Mouse (Mus musculus) kidney, adult 2 months (tissue): Measurements from ENCODE around the gene Nkx2-3. TPM values are rescaled to one million over a fixed set of nuclear protein-coding genes. Genes with fewer than 3 reads are reported as not detected.

Experiments
- DNase-seq: peaks from one replicate; pipeline ENCODE4 v3.0.0; 2021
- H3K27ac ChIP-seq: fragments of 200-500 bp; 2 replicates; pipeline ENCODE4 v1.5.1; 2012; ENCODE audit warnings: low read depth, low read length, control low read depth, inconsistent platforms; ENCODE audit not compliant: insufficient read depth
- H3K27me3 ChIP-seq: fragments of 200-500 bp; replicated peaks from 2 replicates; pipeline ENCODE4 v1.6.1; 2012; ENCODE audit warnings: mild to moderate bottlenecking, moderate library complexity, low read length, inconsistent platforms; ENCODE audit not compliant: control insufficient read depth, insufficient read depth
- H3K36me3 ChIP-seq: fragments of 200-500 bp; 2 replicates; pipeline ENCODE4 v1.6.1; 2012; ENCODE audit warnings: mild to moderate bottlenecking, moderate library complexity, low read length, inconsistent platforms; ENCODE audit not compliant: control insufficient read depth, insufficient read depth
- H3K4me1 ChIP-seq: fragments of 200-500 bp; 2 replicates; pipeline ENCODE4 v1.6.1; 2011; ENCODE audit warnings: low read length; ENCODE audit not compliant: control insufficient read depth, insufficient read depth
- H3K4me3 ChIP-seq: fragments of 200-500 bp; 2 replicates; pipeline ENCODE4 v1.5.1; 2011; ENCODE audit warnings: mild to moderate bottlenecking, low read depth, low read length, control low read depth; ENCODE audit not compliant: insufficient read depth
- CTCF ChIP-seq: fragments of 200-500 bp; conservative IDR thresholded peaks from 2 replicates; pipeline ENCODE4 v1.5.1; 2011; ENCODE audit warnings: low read depth, mild to moderate bottlenecking, control low read depth, low read length, moderate library complexity, mixed read lengths; ENCODE audit not compliant: insufficient read depth, insufficient read length
- POLR2A ChIP-seq: fragments of 200-500 bp; IDR thresholded peaks from one replicate; pipeline ENCODE4 v1.6.1; 2011; ENCODE audit warnings: low read depth, low read length, control low read depth
- WGBS: fragments of 180-500 bp; shearing (Covaris S2); methylation state at CpG from one replicate; pipeline ENCODE4 v1.1.7; 2018; 5-methylcytosine and 5-hydroxymethylcytosine counted together
- polyA plus RNA-seq: library from polyadenylated mRNA; depleted of rRNA; stranded (reverse); fragments of >200 nt; gene quantifications from 2 replicates; pipeline ENCODE4 v1.2.3, GENCODE M21; 2012

The Nkx2-3 gene
- polyA plus RNA-seq, 1 experiment: not detected

DNA sequence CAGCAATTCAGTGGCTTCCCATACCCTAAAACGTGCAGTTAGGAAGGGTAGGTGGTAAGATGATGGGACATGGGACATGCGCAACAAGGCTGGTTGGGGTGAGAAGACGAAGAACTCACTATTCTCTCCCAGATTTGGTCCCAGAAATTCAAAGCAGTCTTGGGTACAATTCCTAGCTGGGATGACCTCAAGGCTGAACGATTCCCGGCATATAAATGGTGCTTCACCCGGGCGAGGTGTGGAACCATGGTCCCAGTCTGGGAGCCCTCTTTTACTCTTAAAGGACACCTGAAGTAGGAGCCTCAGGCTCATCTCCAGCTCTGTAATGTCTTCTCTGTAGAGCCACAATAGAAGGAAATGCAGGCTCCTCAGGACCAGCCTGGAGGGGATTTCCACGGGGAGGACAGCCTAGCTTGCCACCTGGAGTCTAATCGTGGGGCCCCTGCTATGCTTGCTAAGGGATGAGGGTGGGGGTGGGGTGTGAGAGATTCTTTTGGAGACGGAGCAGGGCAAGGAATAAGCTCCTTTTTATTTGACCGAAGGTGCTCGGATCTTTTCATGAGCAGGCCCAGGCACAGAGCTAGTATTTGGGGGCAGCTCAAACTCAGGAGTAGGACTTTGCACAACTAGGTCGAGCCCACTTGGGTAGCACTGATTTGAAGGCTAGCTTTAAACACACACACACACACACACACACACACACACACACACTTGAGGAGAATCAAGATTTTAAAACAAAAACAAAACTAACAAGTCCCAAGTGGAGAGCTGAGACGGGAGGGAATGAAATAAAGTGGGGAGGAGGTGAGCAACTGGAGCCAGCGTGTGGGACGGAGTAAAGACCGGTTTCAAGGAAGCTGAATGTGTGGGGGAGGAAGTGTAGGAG is 6.2 kb upstream of the Nkx2-3 start:
- WGBS: 8% methylated on average over 17 of the region's 17 CpGs
- Histone ChIP-seq H3K4me3 (no peak overlapping the region), H3K27ac (no peak overlapping the region), H3K36me3 (no peaks in the 10 kb centered on the region), H3K27me3 (peaks cover 10% of the 10 kb centered on the region), H3K4me1 (no peaks in the 10 kb centered on the region)
- no peak for DNase-seq
- TF ChIP-seq POLR2A (no peak), CTCF (no peak)

DNA sequence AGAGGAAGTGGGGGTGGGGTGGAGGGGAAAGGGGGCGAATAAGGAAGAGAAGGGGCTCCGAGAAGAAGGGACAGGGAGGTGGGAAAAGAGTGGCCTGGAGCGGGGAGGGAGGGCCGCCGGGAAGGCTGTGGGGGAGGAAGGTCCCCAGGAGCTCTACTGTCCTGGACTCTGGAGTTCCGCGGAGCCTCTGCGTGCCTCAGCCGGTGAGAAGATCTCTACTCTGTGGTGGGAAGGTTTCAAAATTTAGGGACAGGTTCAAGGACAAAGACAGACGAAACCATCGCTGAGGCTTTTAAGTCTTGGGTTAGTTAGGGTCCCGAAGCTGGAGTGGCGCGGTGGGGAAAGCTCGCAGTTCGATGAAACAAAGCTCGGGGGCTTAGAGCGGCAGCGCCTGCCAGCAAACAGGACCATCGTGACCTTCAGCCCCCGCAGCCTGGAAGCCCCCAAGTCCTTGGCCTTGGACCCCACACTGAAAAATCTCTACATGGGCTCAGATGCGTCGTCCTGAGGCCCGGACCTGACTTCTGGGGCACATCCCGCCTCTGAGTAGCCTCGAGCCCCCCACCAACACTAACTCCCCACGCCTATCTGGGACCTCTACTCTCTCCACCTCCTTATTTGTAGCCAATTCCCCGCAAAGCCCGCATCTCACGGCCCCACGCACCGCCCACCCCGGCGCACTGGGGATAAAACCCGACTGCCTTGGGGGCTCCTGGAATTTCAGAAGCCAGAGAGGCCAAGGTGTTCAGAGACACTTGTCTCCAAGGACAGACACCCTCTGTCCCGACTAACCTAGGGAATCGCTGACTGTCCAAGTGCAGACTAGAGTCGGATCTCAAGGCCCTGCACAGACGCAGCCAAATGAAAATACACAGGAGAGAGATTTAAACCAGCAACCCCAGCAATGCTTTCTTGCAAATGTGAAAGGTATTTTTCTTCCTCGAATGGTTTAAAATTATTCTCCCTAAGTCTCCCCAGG is 5.3 kb upstream of the Nkx2-3 start:
- DNase-seq: no peak
- H3K27me3 ChIP-seq: peaks cover 10% of the 10 kb centered on the region
- H3K27ac ChIP-seq: no peak overlapping the region
- no peak overlapping the region for H3K4me3 ChIP-seq
- TF ChIP-seq CTCF: no peak
- 5% methylated on average over 40 of the region's 40 CpGs for WGBS
- no peaks in the 10 kb centered on the region for H3K4me1 ChIP-seq
- H3K36me3 ChIP-seq: no peaks in the 10 kb centered on the region

DNA sequence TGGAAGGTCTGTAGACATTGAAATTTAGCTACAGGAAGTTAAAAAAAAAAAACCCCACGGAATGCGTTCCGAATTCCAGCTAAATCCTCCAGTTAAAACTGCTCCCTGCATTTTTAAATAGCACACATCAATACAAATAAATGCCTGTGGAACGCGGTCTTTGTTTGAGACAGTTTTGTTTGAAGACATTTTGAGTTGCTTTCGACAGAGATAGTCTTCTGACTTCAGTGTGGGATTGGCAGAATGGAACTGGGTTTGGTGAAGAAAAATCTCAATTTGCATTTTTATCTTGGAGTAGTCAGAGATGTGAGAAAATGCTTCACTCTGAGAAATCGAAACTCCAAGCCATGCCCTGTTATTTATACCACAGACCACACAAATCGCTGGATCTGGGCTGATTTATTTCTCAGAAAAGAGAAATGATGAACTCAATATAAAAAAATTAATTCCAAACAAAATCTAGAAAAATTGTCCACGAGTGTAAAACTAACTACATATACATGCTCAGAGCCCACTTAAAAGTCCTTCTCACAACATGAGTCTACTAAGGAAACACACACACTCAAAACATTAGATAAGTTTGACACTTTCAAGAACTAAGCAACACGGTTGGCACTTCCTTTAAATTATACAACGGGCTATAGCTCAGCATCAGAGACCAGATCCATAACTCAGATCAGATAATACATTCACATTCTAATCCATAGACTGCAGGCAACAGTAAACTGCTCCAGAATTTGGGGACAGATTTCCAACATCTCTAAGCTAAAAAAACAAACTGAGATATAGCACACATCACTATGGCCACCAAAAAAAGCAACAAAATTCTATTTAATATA is 4.1 kb upstream of the Nkx2-3 start:
- whole genome bisulfite sequencing: 4% methylated on average over 11 of the region's 11 CpGs
- Histone ChIP-seq H3K27ac (no peak overlapping the region), H3K4me1 (no peaks in the 10 kb centered on the region), H3K4me3 (no peak overlapping the region), H3K27me3 (peaks cover 9% of the 10 kb centered on the region), H3K36me3 (no peaks in the 10 kb centered on the region)
- TF ChIP-seq POLR2A (no peak), CTCF (no peak)
- DNase-seq: no peak

DNA sequence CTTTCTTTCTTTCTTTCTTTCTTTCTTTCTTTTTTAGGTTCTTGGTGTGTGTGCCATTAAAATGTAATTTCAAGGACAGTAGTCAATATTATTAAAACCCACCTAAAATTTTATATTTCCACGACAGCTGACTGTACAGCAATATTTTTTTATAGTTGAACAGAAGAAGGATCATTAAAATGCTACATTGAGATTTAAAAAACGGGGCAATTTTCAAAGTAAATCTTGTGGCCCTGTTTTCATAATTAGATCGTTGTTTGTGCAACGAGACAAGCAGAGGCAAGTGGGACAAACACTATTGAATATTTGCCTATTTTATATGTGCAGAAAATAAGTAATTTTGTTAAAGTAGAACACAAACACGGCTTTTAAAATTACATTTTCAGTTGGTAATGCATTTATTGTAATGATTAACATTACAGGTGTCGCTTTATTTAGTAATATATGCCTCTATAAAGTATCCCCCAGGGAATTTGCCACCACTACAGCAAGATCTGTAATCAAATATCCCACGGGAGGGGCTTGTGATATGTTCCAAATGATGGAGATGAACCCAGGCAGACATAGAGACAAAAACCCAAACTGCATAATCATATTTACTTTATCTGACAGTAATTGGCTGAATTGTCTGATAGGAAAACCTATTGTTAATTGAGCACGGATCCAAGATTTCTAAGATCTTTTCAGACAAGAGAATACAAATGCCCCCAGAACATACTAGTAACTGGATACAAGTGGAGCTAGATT is 3.2 kb upstream of the Nkx2-3 start:
- H3K36me3 ChIP-seq: no peaks in the 10 kb centered on the region
- no peaks in the 10 kb centered on the region for H3K4me1 ChIP-seq
- WGBS: 12% methylated on average over 8 of the region's 8 CpGs
- H3K27me3 ChIP-seq: peaks cover 9% of the 10 kb centered on the region
- no peak overlapping the region for H3K27ac ChIP-seq
- no peak for TF ChIP-seq CTCF
- TF ChIP-seq POLR2A: no peak
- DNase-seq: no peak
- H3K4me3 ChIP-seq: no peak overlapping the region

DNA sequence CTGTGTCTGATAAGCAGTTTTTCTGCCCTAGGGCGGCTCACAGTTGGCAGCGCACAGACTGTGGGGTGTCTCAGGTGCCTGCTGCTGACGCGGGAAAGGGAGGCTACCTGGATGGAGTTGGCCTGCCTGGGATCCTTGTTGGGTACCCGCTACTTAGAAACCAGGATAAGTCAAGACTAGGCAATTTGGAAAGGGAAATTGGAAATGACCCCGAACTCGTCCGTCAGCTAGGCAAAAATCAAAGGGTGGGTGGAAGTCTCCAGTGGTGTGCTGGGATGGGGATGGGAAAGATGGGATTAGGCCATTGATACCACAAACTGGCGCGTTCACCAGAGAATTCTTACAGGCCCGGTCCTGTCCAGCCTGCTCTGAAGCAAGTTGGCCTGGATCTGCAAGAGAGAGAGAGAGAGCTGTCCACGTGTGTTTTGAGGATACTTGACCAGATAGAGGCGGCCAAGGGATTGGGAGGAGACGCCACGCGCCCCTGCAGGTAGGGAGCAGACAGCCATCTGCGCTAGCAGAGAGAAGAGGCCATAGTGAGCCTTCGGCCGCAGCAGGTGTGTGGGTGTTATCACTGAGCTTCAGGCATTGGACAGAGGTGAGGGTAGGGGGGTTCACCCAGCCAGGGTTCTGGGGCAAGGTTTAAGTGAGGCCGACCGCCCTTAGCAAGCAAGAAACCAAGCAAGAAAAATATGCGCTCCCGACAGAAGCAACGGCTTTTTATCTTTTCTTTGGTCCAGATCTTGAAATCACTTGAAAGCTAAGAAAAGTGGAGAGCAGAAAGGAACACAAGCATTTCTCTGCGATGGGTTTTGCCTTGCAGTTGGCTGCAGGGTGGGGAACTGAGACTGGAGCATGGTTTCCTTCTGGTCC is 2.4 kb upstream of the Nkx2-3 start:
- Histone ChIP-seq H3K27me3 (peaks cover 13% of the 10 kb centered on the region), H3K36me3 (no peaks in the 10 kb centered on the region), H3K27ac (no peak overlapping the region), H3K4me3 (no peak overlapping the region), H3K4me1 (no peaks in the 10 kb centered on the region)
- WGBS: 5% methylated on average over 25 of the region's 25 CpGs
- no peak for TF ChIP-seq CTCF
- TF ChIP-seq POLR2A: no peak
- DNase-seq: no peak
